In the genomic region with DNA sequence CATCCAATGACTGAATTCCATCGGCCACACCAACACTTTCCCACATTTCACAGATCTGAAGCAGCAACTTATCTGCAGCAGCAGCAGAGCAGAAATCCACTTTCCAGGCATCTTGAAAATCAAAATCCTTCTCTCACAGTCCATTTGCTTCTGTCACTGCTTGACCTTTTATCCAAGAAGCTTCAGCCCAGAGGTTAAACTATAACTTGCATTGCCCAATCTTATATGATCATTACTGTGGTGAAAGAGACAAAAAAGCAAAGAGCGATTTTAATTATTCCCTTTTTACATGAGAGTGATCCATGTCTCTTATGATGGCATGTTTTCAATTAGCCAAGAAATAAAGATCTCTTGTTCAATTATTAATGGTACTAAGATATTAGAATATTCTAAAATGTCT, we compare ENCODE assay signal across 12 mouse cellular contexts. TPM values are rescaled to one million over a fixed set of nuclear protein-coding genes. Genes with fewer than 3 reads are reported as not detected.
"Had no signal": no experiment of that assay in that cellular context is flagged by ENCODE, and none has a peak within 500 bp of the region (broad histone marks: within the 10 kb centered on the region; RNA-seq: fewer than 3 reads in every experiment).

TSS of gene Ugt2b5 (minus strand) at position 123 of the 400 bp plus-strand sequence.

RNA-seq across cellular contexts. Expression of gene Ugt2b5, which starts in this region (rescaled TPM):
- total RNA-seq: megakaryocyte progenitor cell, adult 5-6 weeks; monocyte, adult 5-6 weeks; neutrophil, adult 5-6 weeks had no signal
- polyA plus RNA-seq: lung, embryonic 15.5 days; lung, postnatal 0 days; macrophage; midbrain, embryonic 11.5 days; midbrain, embryonic 13.5 days; midbrain, postnatal 0 days; neural tube, embryonic 12.5 days; neural tube, embryonic 14.5 days; spleen, adult 2 months had no signal
